Mouse (Mus musculus) forebrain, postnatal 0 days (tissue): ENCODE data around the gene Lrig2. TPM values are rescaled to one million over a fixed set of nuclear protein-coding genes. Genes with fewer than 3 reads are reported as not detected.

Experiments
- ATAC-seq: fragments of 200-750 bp; cut with Nextera tagmentation; 2 replicates; pipeline ENCODE4 v1.8.0; 2017; ENCODE audit warnings: mild to moderate bottlenecking, moderate library complexity
- DNase-seq: peaks from one replicate; pipeline ENCODE4 v3.0.0-alpha.2; 2015
- H3K27ac ChIP-seq: fragments of 300-500 bp; sonication (generic); 2 replicates; pipeline ENCODE4 v1.5.1; 2014; ENCODE audit warnings: low read depth, mild to moderate bottlenecking, antibody characterized with exemption, low read length, moderate library complexity, mixed read lengths
- H3K27me3 ChIP-seq: fragments of 300-500 bp; sonication (generic); 2 replicates; pipeline ENCODE4 v1.6.1; 2014; ENCODE audit warnings: mild to moderate bottlenecking, low read length, mixed read lengths; ENCODE audit not compliant: insufficient read depth
- H3K36me3 ChIP-seq: fragments of 300-500 bp; sonication (generic); 2 replicates; pipeline ENCODE4 v1.6.1; 2014; ENCODE audit warnings: mild to moderate bottlenecking, moderate library complexity; ENCODE audit not compliant: insufficient read depth
- H3K4me1 ChIP-seq: fragments of 300-500 bp; sonication (generic); 2 replicates; pipeline ENCODE4 v1.6.1; 2014; ENCODE audit warnings: antibody characterized with exemption; ENCODE audit not compliant: insufficient read depth
- H3K4me2 ChIP-seq: fragments of 300-500 bp; sonication (generic); 2 replicates; pipeline ENCODE4 v1.6.1; 2014; ENCODE audit warnings: low read depth, mild to moderate bottlenecking, moderate library complexity
- H3K4me3 ChIP-seq: fragments of 300-500 bp; sonication (generic); 2 replicates; pipeline ENCODE4 v1.5.1; 2014; ENCODE audit warnings: low read depth, low read length, mixed read lengths
- H3K9ac ChIP-seq: fragments of 300-500 bp; sonication (generic); 2 replicates; pipeline ENCODE4 v1.6.1; 2014; ENCODE audit warnings: mild to moderate bottlenecking
- H3K9me3 ChIP-seq: fragments of 300-500 bp; sonication (generic); 2 replicates; pipeline ENCODE4 v1.6.1; 2016; ENCODE audit warnings: low read length
- CTCF ChIP-seq: sonication (generic); IDR thresholded peaks from 2 replicates; pipeline ENCODE4 v1.5.1; 2016; ENCODE audit warnings: antibody characterized with exemption, control low read depth, low read depth
- WGBS: fragments of 180-500 bp; shearing (Covaris S2); extraction: QIAGEN DNeasy Blood & Tissue Kit; methylation state at CpG from one replicate; pipeline ENCODE4 v1.1.7; 2014; 5-methylcytosine and 5-hydroxymethylcytosine counted together
- polyA plus RNA-seq: library from polyadenylated mRNA; unstranded; fragments of >200 nt; fragmentation: Nextera tagmentation; extraction: Ambion mirVana; gene quantifications from 2 replicates; pipeline ENCODE4 v1.2.1, GENCODE M21; 2015
- total RNA-seq: library from RNA; depleted of rRNA; stranded (reverse); fragments of >200 nt; gene quantifications from 2 replicates; pipeline ENCODE4 v1.2.3, GENCODE M21; 2014

Lrig2 gene
- total and polyA plus RNA-seq, 2 experiments from 2014 or later: 14.8 to 45.1 TPM

- Histone ChIP-seq H3K36me3 (no peaks in the 10 kb centered on the region), H3K4me2 (no peak overlapping the region), H3K4me1 (no peaks in the 10 kb centered on the region), H3K27me3 (no peaks in the 10 kb centered on the region), H3K9ac (no peak overlapping the region), H3K4me3 (no peak overlapping the region), H3K9me3 (no peaks in the 10 kb centered on the region), H3K27ac (no peak overlapping the region)
- no peak for ATAC-seq
- no peak for DNase-seq
- TF ChIP-seq CTCF: no peak
- 68% methylated on average over 4 of the region's 4 CpGs for WGBS
Observed at GRCm38 (mm10) chr3:104523333-104523871, 11.7 kb upstream of the Lrig2 start.

DNA sequence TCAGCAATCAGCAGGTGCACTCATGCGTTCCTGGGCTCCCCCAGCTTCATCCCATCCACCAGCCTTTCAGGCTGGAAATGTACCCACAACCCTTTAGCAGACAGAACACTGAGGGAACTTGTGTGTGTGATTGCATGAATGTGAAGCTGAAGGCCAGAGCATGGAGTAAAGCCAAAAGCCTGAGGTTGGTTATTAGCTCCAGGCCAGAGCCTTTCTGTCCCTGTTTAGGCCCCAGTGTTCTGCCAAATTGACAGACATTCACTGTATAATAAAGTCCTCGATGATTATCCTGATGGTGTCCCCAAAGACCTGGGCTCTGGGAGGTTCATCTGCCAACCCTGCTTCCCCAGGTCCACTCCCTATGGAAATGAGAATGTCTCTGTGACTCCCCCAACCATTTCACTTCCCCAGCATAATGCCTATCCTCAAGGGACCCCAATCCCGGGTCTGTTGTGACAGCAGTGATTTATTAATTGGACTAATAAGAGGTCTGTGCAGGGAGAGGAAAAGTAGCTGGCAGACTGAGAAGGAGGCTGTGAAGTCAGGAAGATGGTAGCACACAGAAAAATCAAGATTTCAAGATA lies 9.7 kb upstream of the Lrig2 start:
- no peak overlapping the region for H3K27ac ChIP-seq
- ATAC-seq (peak; percentile 38; the same call in 1 of the 2 replicates), DNase-seq (peak; percentile 14)
- no peak overlapping the region for H3K4me2 ChIP-seq
- H3K4me1 ChIP-seq: no peaks in the 10 kb centered on the region
- no peak overlapping the region for H3K4me3 ChIP-seq
- WGBS: 36% methylated on average over 3 of the region's 3 CpGs
- H3K9me3 ChIP-seq: no peaks in the 10 kb centered on the region
- H3K27me3 ChIP-seq: no peaks in the 10 kb centered on the region
- no peaks in the 10 kb centered on the region for H3K36me3 ChIP-seq
- H3K9ac ChIP-seq: no peak overlapping the region
- no peak for TF ChIP-seq CTCF

DNA sequence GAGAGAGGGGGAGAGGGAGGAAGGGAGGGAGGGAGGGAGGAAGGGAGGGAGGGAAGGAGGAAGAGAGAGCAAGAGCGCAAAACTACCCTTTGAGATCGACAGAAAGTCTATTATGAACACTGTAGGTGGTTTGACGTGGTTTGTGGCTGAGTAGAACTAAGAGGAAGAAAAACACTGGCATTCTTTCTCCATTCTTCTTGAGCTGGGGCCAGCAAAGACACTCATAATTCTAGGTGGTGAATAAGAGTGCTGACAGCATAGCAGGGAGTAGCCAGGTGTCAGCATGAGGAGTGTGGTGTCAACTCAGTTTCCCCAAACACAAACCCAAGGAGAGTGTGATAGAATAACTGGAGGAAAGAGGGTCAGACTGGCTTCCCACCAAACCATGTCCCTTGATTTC lies 8.8 kb upstream of the Lrig2 start:
- H3K4me1 ChIP-seq: no peaks in the 10 kb centered on the region
- WGBS: 66% methylated on average over 3 of the region's 3 CpGs

GRCm38 (mm10) chr3:104518931-104519330 lies 7.2 kb upstream of the Lrig2 start:
- 68% methylated on average over 6 of the region's 6 CpGs for WGBS
- H3K27me3 ChIP-seq: no peaks in the 10 kb centered on the region
- H3K4me2 ChIP-seq: no peak overlapping the region
- DNase-seq (no peak), ATAC-seq (no peak)
- H3K4me3 ChIP-seq: no peak overlapping the region
- H3K9ac ChIP-seq: no peak overlapping the region
- no peaks in the 10 kb centered on the region for H3K9me3 ChIP-seq
- no peak for TF ChIP-seq CTCF
- H3K36me3 ChIP-seq: no peaks in the 10 kb centered on the region
- H3K4me1 ChIP-seq: no peaks in the 10 kb centered on the region
- no peak overlapping the region for H3K27ac ChIP-seq

More for the DNA sequence above, 8.8 kb upstream of the Lrig2 start:
- H3K4me2 ChIP-seq: no peak overlapping the region
- H3K4me3 ChIP-seq: no peak overlapping the region
- no peaks in the 10 kb centered on the region for H3K9me3 ChIP-seq
- no peak for ATAC-seq
- no peaks in the 10 kb centered on the region for H3K27me3 ChIP-seq
- H3K27ac ChIP-seq: no peak overlapping the region
- H3K9ac ChIP-seq: no peak overlapping the region
- TF ChIP-seq CTCF: no peak
- no peaks in the 10 kb centered on the region for H3K36me3 ChIP-seq
- DNase-seq: no peak

GRCm38 (mm10) chr3:104518411-104518810 lies 6.7 kb upstream of the Lrig2 start:
- ATAC-seq (no peak), DNase-seq (no peak)
- Histone ChIP-seq H3K4me3 (no peak overlapping the region), H3K4me2 (no peak overlapping the region), H3K27ac (no peak overlapping the region), H3K4me1 (no peaks in the 10 kb centered on the region), H3K27me3 (no peaks in the 10 kb centered on the region), H3K9ac (no peak overlapping the region), H3K9me3 (no peaks in the 10 kb centered on the region), H3K36me3 (no peaks in the 10 kb centered on the region)
- WGBS: 86% methylated on average over 3 of the region's 3 CpGs
- no peak for TF ChIP-seq CTCF

DNA sequence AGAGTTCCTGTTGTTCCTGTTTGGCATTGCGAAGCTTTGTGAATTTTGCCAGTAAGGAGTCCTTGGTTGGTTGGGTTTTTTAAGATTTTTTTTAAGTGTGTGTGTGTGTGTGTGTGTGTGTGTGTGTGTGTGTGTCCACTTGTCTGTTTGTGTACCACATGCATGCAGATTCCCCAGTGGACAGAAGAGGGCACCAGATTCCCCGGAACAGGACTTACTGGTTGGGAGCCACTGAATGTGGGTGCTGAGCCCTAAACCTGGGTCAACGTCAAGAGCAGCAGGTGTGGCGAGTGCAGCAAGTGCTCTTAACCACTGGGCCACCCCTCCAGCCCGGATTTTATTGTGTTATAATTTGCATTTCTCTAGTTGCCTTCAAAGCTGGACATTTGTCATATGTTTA lies 5.4 kb upstream of the Lrig2 start:
- Histone ChIP-seq H3K9me3 (no peaks in the 10 kb centered on the region), H3K4me2 (no peak overlapping the region), H3K4me3 (no peak overlapping the region), H3K27me3 (no peaks in the 10 kb centered on the region), H3K4me1 (no peaks in the 10 kb centered on the region), H3K9ac (no peak overlapping the region), H3K36me3 (no peaks in the 10 kb centered on the region), H3K27ac (no peak overlapping the region)
- DNase-seq (no peak), ATAC-seq (no peak)
- 86% methylated on average over 5 of the region's 5 CpGs for WGBS
- peak; percentile 25 for TF ChIP-seq CTCF

GRCm38 (mm10) chr3:104514510-104514909 lies 2.8 kb upstream of the Lrig2 start:
- Histone ChIP-seq H3K27ac (no peak overlapping the region), H3K9me3 (no peaks in the 10 kb centered on the region), H3K27me3 (no peaks in the 10 kb centered on the region), H3K9ac (no peak overlapping the region), H3K4me3 (no peak overlapping the region), H3K4me2 (no peak overlapping the region), H3K4me1 (peaks cover 6% of the 10 kb centered on the region; the same call in 1 of the 2 replicates), H3K36me3 (no peaks in the 10 kb centered on the region)
- DNase-seq (no peak), ATAC-seq (no peak)
- TF ChIP-seq CTCF: no peak
- 92% methylated on average over 2 of the region's 2 CpGs for WGBS
